Mouse (Mus musculus): ENCODE data around the gene Ola1. TPM values are rescaled to one million over a fixed set of nuclear protein-coding genes. Genes with fewer than 3 reads are reported as not detected.

The Ola1 gene
- 45.8 and 47.0 TPM in 2 replicates for polyA plus RNA-seq (2012; rRNA removed)

DNA sequence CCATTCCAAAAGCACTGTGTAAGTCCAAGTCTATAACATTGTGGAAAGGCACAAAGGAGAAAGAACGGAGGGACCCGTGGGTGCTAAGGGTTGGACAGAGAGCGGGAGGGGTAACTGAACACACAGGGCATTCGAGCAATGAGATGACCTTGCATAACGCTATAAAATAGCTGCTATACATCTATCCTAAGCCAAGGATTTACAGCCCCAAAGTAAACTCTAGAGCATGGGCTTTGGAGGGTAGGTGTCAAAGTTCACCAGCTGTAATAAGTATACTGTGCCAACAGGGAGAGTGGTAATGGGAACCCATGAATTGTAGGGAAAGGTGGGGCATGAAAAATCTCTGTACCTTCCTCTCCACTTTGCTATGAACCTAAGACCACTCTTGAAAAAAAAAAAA, at the start of gene Ola1:
TSS of gene Ola1 (minus strand) at position 12 of the 400 bp plus-strand sequence.

Other genes starting within 250 kb of the Ola1 start
- 34.8 and 39.6 TPM in 2 replicates for gene Sp3, start 238.5 kb downstream of the Ola1 start, polyA plus RNA-seq (2012; rRNA removed)
- not detected in 2 replicates for gene Gm11084, start 232.2 kb downstream of the Ola1 start, polyA plus RNA-seq (2012; rRNA removed)
- 9.2 and 14.2 TPM in 2 replicates for gene Sp9, start 53.0 kb upstream of the Ola1 start, polyA plus RNA-seq (2012; rRNA removed)
- gene Scrn3, start 93.7 kb upstream of the Ola1 start, polyA plus RNA-seq (2012; rRNA removed), result 7.9 and 9.0 TPM in 2 replicates
- gene Cir1, start 93.8 kb upstream of the Ola1 start, polyA plus RNA-seq (2012; rRNA removed), result 24.5 and 28.0 TPM in 2 replicates
- 6.2 and 7.7 TPM in 2 replicates for gene Gpr155, start 167.6 kb upstream of the Ola1 start, polyA plus RNA-seq (2012; rRNA removed)